Mouse (Mus musculus): ENCODE data around the gene Styxl1. TPM values are rescaled to one million over a fixed set of nuclear protein-coding genes. Genes with fewer than 3 reads are reported as not detected.

Styxl1 gene
- polyA plus RNA-seq, 1 experiment from 2014 or later = 3.1 TPM

DNA sequence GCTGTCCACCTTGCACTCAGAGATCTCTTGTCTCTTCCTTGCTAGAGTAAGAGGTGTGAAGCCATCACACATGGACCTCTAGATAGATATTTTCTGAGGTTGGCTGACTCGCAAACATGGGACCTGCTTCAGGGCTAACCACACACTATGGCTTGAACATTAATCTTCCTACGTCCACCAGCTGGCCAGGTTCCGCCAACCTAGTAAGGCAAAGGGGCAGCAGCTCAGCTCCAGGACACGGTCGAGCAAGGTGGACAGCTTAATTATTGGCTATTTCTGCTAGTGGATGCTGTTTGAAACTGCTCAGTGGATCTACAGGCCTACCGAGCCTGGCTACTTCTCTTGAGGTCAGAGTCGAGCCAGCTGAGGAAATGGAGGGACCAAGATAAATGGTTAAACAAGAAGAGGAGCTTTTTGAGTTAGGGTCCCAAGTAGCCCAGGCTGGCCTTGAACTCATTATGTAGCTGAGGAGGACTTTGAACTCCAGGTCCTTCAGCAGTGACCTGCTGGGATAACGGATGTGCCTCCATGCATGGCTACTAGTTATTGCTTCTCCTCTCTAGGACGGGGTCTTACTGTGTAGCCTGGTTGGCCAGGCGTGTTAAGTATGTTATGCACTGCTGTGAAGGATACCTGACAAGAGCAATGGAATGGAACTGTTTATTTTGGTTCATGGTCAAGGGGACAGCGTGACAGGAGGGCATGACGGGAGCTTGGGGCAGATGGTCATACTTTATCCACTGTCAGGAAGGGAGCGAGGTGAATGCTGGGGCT is 66.4 kb downstream of the Styxl1 start:
- Histone ChIP-seq H3K36me3 (peaks cover 26% of the 10 kb centered on the region), H3K9me3 (replicated peaks) (no peaks in the 10 kb centered on the region), H3K4me2 (replicated peaks) (no peak overlapping the region), H3K4me1 (0 out of 2 replicates have a peak, but pooled peaks cover 10% of the 10 kb centered on the region), H3K27me3 (no peaks in the 10 kb centered on the region), H3K9ac (no peak overlapping the region), H3K4me3 (replicated peaks) (no peak overlapping the region), H3K27ac (replicated peaks) (no peak overlapping the region)
- no peak for ATAC-seq (ENCODE audit: insufficient number of reproducible peaks, low FRiP score, low TSS enrichment, low read depth)
- WGBS = 89% methylated on average over 13 of the region's 13 CpGs

DNA sequence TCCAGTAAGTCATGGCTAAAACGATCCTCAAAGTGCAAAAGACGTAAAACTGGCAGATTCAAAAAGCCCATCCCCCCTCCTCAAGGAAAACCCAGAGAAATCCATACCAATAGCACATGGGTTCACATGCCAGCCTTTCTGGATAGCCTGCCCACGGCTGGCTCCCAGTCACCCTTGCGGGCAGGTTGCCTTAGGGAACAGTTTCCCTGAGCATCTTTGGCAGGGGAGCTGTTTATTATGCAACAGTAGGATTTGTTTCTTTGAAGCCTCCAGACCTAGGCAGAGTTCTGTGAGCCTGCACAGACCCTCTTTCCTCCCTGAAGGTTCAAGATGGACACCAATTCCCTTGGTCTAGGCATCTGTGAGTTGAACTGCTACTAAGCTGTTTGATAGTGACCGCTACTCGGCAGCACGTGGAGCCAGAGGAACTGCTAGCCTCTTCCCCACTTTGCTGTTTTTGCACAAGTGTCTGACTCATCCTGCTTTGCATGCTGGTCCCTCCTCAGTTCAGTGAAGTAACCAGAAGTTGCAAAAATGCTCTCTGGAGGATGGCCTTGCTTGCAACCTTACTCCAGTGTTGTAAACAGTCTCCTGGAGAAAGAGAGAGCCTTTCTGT is 67.5 kb downstream of the Styxl1 start:
- Histone ChIP-seq H3K4me1 (0 out of 2 replicates have a peak, but pooled peaks cover 10% of the 10 kb centered on the region), H3K4me3 (replicated peaks) (no peak overlapping the region), H3K27me3 (no peaks in the 10 kb centered on the region), H3K4me2 (replicated peaks) (no peak overlapping the region), H3K27ac (replicated peaks) (no peak overlapping the region; the same call in 1 of the 2 replicates), H3K9me3 (replicated peaks) (no peaks in the 10 kb centered on the region), H3K36me3 (peaks cover 19% of the 10 kb centered on the region), H3K9ac (no peak overlapping the region)
- WGBS = 76% methylated on average over 7 of the region's 7 CpGs
- no peak for ATAC-seq (ENCODE audit: insufficient number of reproducible peaks, low FRiP score, low TSS enrichment, low read depth)

DNA sequence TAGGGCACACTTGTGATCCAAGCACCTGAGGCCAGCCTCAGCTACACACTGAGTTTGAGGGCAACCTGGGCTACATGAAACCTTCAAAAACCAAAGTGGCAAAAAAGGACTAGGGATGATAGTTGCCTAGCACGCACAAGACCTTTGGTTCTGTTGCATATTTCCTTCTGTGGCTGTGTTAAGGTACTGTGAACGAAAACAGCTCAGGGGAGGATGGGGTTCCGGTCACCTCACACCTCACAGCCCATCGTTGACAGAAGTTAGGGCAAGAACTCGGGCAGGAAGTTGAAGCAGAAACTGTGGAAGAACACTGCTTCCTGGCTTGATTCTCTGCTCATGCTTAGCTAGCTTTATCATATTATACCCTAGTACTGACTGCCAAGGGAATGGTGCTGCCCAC is 68.5 kb downstream of the Styxl1 start:
- Histone ChIP-seq H3K4me2 (replicated peaks) (no peak overlapping the region), H3K4me1 (0 out of 2 replicates have a peak, but pooled peaks cover 10% of the 10 kb centered on the region), H3K36me3 (peaks cover 19% of the 10 kb centered on the region), H3K9me3 (replicated peaks) (no peaks in the 10 kb centered on the region), H3K27ac (replicated peaks) (no peak overlapping the region), H3K27me3 (no peaks in the 10 kb centered on the region), H3K9ac (no peak overlapping the region), H3K4me3 (replicated peaks) (no peak overlapping the region)
- ATAC-seq (ENCODE audit: insufficient number of reproducible peaks, low FRiP score, low TSS enrichment, low read depth) = no peak
- WGBS = 92% methylated on average over 5 of the region's 5 CpGs

DNA sequence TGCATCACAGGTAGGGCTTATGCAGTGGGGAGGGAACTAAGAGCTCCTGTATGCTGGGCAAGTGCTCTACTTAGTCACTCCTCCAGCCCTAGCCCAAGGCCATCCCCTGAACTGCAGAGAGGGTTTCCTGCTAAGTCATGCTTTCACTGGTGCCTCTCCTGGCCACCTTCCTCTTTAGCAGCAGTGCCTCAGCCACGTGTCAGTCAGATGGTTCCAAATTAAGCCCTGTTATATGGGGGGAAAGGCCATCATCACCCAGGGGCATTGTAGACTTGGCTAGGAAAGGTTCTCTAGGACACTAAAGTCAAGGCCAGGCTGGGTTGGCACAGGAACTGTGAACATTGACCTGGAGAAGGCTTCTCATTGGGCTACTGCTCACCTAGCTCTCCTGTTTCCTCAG is 70.3 kb downstream of the Styxl1 start:
- ATAC-seq (ENCODE audit: insufficient number of reproducible peaks, low FRiP score, low TSS enrichment, low read depth) = no peak
- H3K36me3 ChIP-seq = peaks cover 19% of the 10 kb centered on the region

DNA sequence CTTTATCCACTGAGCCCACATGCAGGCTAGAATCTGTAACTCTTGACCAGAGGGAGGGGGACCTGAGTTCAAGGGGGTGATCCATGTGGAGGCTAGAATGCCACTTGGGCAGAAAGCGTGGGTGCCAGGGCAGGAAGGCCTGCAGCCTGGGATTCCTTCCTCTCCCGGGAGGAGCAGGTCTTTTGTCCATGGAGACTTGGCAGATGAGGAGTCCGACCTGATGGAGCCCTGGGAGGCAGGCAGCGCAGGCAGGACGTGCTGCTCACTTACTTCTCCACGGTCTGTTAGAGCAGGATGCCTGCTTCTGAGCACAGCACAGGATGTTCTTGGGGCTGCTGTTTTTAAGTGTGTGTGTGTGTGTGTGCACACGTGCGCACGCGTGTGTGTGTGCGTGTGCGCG is 71.1 kb downstream of the Styxl1 start:
- no peak overlapping the region for H3K4me3 ChIP-seq (replicated peaks)
- H3K36me3 ChIP-seq = peaks cover 19% of the 10 kb centered on the region
- no peak overlapping the region for H3K27ac ChIP-seq (replicated peaks)
- WGBS = 92% methylated on average over 13 of the region's 13 CpGs
- no peaks in the 10 kb centered on the region for H3K27me3 ChIP-seq
- H3K9me3 ChIP-seq (replicated peaks) = no peaks in the 10 kb centered on the region
- H3K4me2 ChIP-seq (replicated peaks) = no peak overlapping the region
- H3K4me1 ChIP-seq = 0 out of 2 replicates have a peak, but pooled peaks cover 3% of the 10 kb centered on the region
- no peak overlapping the region for H3K9ac ChIP-seq
- no peak for ATAC-seq (ENCODE audit: insufficient number of reproducible peaks, low FRiP score, low TSS enrichment, low read depth)

More for the DNA sequence above, 70.3 kb downstream of the Styxl1 start:
- Histone ChIP-seq H3K27ac (replicated peaks) (no peak overlapping the region), H3K4me1 (0 out of 2 replicates have a peak, but pooled peaks cover 2% of the 10 kb centered on the region), H3K4me2 (replicated peaks) (no peak overlapping the region), H3K9ac (no peak overlapping the region), H3K9me3 (replicated peaks) (no peaks in the 10 kb centered on the region), H3K27me3 (no peaks in the 10 kb centered on the region), H3K4me3 (replicated peaks) (no peak overlapping the region)
- 36% methylated on average over 1 of the region's 1 CpGs for WGBS

DNA sequence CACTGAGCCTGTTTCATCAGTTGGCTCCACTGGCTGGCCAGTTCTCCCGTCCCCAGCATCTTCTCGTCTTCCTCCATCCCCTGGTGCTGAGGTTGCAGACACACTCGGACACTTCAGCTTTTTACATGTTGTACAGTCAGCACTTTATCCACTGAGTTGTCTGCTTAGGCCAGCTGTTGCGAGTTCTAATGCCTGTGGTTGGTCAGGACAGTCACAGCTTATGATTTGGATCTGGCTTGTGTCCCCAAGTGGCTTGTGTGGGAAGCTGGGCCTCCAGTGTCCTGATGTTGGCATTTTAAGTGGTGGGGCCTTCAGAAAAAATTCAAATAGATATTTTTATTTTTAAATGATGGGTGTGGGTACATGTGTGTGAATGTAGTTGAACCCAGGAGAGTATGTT is 72.8 kb downstream of the Styxl1 start:
- no peak for ATAC-seq (ENCODE audit: insufficient number of reproducible peaks, low FRiP score, low TSS enrichment, low read depth)
- 85% methylated on average over 4 of the region's 4 CpGs for WGBS
- H3K4me1 ChIP-seq = 0 out of 2 replicates have a peak, but pooled peaks cover 3% of the 10 kb centered on the region
- peaks cover 19% of the 10 kb centered on the region for H3K36me3 ChIP-seq
- no peak overlapping the region for H3K4me3 ChIP-seq (replicated peaks)
- no peaks in the 10 kb centered on the region for H3K27me3 ChIP-seq
- H3K4me2 ChIP-seq (replicated peaks) = no peak overlapping the region
- H3K9ac ChIP-seq = no peak overlapping the region
- no peaks in the 10 kb centered on the region for H3K9me3 ChIP-seq (replicated peaks)
- no peak overlapping the region for H3K27ac ChIP-seq (replicated peaks)

DNA sequence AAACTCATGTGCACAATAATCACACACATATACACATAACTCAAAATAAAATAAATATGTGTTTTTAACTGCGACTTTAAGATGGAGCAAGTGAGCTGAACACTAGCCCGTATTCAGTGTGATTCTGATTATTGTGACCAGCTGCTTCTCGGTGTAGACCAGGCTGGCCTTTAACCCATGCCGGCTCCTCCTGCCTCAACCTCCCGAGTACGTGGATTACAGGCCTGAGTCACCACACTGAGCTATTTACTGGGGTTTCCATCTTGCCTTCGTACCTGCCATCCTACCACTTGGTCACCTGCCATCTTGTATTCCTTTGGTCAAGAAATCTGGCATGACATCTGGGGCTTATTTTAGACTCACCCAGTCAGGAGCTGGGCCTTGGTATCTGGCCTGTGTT is 74.8 kb downstream of the Styxl1 start:
- Histone ChIP-seq H3K27me3 (no peaks in the 10 kb centered on the region), H3K4me3 (replicated peaks) (no peak overlapping the region), H3K36me3 (peaks cover 21% of the 10 kb centered on the region), H3K4me1 (0 out of 2 replicates have a peak, but pooled peaks cover 3% of the 10 kb centered on the region), H3K9ac (no peak overlapping the region), H3K4me2 (replicated peaks) (no peak overlapping the region), H3K9me3 (replicated peaks) (no peaks in the 10 kb centered on the region), H3K27ac (replicated peaks) (no peak overlapping the region)
- WGBS = 89% methylated on average over 7 of the region's 7 CpGs
- ATAC-seq (ENCODE audit: insufficient number of reproducible peaks, low FRiP score, low TSS enrichment, low read depth) = no peak

DNA sequence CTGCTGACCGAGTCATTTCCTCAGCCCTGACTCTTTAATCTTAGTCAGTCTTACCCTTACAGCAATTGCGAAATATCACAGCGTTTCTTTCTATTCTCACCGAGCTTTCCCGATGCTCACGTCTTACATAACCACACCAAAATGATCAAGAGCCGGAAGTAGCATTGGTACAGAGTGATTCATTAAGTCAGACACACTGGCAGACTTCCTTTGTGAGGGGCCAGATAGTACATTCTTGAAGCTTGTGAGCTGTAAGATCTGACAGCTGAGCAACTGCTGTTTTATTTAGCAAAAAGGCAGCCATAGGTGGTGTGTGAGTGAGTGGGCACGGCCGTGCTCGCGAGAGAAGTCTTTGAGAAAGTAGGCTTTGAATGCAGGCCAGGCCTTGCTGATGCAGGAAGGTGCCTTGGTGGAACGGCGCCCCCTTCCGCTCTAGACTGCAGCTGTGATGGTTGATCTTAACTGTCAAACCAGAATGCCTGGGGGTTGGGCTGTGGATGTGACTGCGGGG is 75.4 kb downstream of the Styxl1 start:
- 67% methylated on average over 15 of the region's 15 CpGs for WGBS
- H3K36me3 ChIP-seq = peaks cover 17% of the 10 kb centered on the region
- ATAC-seq (ENCODE audit: insufficient number of reproducible peaks, low FRiP score, low TSS enrichment, low read depth) = no peak

DNA sequence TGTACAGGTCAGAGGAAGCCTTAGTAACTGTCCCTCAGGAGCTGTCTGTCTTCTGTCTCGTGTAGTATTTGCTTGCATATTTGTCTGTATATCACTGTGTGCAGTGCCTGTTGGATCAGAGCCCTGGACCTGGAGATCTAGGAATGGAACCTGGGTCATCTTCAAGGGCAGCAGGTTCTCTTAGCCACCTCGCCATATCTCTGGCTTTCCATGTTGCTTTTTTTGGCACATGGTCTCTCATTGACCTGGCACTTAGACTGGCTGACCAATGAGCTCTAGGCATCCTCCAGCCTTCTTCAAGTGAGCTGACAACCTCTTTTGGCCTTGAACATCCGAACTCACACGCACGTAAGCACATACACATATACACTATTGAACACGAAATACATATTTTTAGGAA is 76.0 kb downstream of the Styxl1 start:
- H3K36me3 ChIP-seq = peaks cover 13% of the 10 kb centered on the region
- no peak overlapping the region for H3K4me3 ChIP-seq (replicated peaks)
- no peak for ATAC-seq (ENCODE audit: insufficient number of reproducible peaks, low FRiP score, low TSS enrichment, low read depth)
- H3K9me3 ChIP-seq (replicated peaks) = no peaks in the 10 kb centered on the region
- no peak overlapping the region for H3K4me2 ChIP-seq (replicated peaks)
- H3K27ac ChIP-seq (replicated peaks) = no peak overlapping the region
- no peak overlapping the region for H3K9ac ChIP-seq
- 88% methylated on average over 6 of the region's 6 CpGs for WGBS
- 0 out of 2 replicates have a peak, but pooled peaks cover 3% of the 10 kb centered on the region for H3K4me1 ChIP-seq
- no peaks in the 10 kb centered on the region for H3K27me3 ChIP-seq

More for the DNA sequence above, 75.4 kb downstream of the Styxl1 start:
- H3K27ac ChIP-seq (replicated peaks) = no peak overlapping the region
- H3K4me1 ChIP-seq = 0 out of 2 replicates have a peak, but pooled peaks cover 3% of the 10 kb centered on the region
- no peak overlapping the region for H3K9ac ChIP-seq
- no peaks in the 10 kb centered on the region for H3K9me3 ChIP-seq (replicated peaks)
- H3K27me3 ChIP-seq = no peaks in the 10 kb centered on the region
- H3K4me2 ChIP-seq (replicated peaks) = no peak overlapping the region
- no peak overlapping the region for H3K4me3 ChIP-seq (replicated peaks)

DNA sequence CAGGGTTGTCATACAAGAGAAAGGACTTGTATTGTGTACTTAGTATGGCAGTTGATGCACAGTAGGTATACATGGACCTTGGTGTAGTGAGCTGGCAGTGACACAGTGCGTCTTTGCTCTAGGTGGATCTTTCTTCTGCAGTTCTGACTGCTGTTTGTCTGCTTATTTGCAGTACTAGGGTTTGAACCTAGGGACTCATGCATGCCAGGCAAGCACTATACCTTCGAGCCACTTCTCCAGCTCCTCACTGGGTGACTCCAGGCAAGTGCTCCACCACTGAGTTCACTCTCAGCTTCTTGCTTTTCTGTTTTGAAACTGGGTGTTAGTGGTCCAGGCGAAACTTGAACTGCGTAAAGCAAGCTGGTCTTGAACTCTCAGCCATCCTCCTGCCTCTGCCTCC is 76.6 kb downstream of the Styxl1 start:
- Histone ChIP-seq H3K27ac (replicated peaks) (no peak overlapping the region), H3K4me3 (replicated peaks) (no peak overlapping the region), H3K4me2 (replicated peaks) (no peak overlapping the region), H3K9me3 (replicated peaks) (no peaks in the 10 kb centered on the region), H3K27me3 (no peaks in the 10 kb centered on the region), H3K9ac (no peak overlapping the region), H3K4me1 (0 out of 2 replicates have a peak, but pooled peaks cover 3% of the 10 kb centered on the region), H3K36me3 (peaks cover 8% of the 10 kb centered on the region; the same call in 1 of the 2 replicates)
- ATAC-seq (ENCODE audit: insufficient number of reproducible peaks, low FRiP score, low TSS enrichment, low read depth) = no peak
- 94% methylated on average over 4 of the region's 4 CpGs for WGBS

DNA sequence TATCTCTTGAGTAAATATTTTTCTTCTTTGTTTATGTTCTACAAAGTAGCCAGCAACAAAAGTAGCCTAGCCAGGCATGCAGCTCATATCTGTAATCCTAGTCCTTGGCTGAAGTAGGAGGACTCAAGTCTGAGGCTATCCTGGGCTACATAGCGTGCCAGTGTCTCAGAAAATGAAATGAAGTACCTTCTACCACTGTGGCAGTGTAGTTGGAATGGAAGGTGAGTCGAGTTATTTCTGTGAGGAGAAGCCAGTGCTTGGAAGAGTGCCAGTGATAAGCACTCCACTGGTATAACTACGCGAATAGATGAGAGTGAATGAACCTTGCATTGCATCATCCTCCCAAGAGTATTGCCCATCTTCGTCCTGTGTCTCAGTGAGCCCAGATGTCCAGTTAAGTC is 80.5 kb downstream of the Styxl1 start:
- no peak overlapping the region for H3K4me3 ChIP-seq (replicated peaks)
- no peak for ATAC-seq (ENCODE audit: insufficient number of reproducible peaks, low FRiP score, low TSS enrichment, low read depth)
- H3K4me2 ChIP-seq (replicated peaks) = no peak overlapping the region
- WGBS = 81% methylated on average over 5 of the region's 5 CpGs
- no peak overlapping the region for H3K27ac ChIP-seq (replicated peaks)
- no peak overlapping the region for H3K9ac ChIP-seq
- H3K9me3 ChIP-seq (replicated peaks) = no peaks in the 10 kb centered on the region
- no peaks in the 10 kb centered on the region for H3K27me3 ChIP-seq
- peaks cover 8% of the 10 kb centered on the region; the same call in 1 of the 2 replicates for H3K36me3 ChIP-seq
- H3K4me1 ChIP-seq = no peaks in the 10 kb centered on the region

All from embryonic facial prominence, embryonic 15.5 days (tissue).